Mouse (Mus musculus): ENCODE results near the gene Gmpr2. TPM values are rescaled to one million over a fixed set of nuclear protein-coding genes. Genes with fewer than 3 reads are reported as not detected.

Gmpr2 gene
- 1 to 10 TPM; 4.0 to 4.3 TPM for total RNA-seq (2021)
- long read RNA-seq, experiment 1, partial matches to known transcripts, result 0 of 7 reads
- long read RNA-seq, experiment 1, other reads (novel, unspliced or antisense), result 2 of 7 reads
- long read RNA-seq, experiment 2, partial matches to known transcripts, result 1 of 9 reads
- long read RNA-seq, experiment 2, other reads (novel, unspliced or antisense), result 5 of 9 reads

GRCm38 (mm10) chr14:55671833-55672740 is at the start of gene Gmpr2, which contains the start of gene Nedd8:
Gene Gmpr2 (plus strand): TSS chr14:55671941.
Gene Nedd8 (minus strand): TSS chr14:55672124.
- intact Hi-C loops (cut with DNase I; ENCODE audit: low total_unique reads), result no loop called here
- peak; percentile 87 for DNase-seq

- no peak for DNase-seq
- intact Hi-C loops (cut with DNase I; ENCODE audit: low total_unique reads), result no loop called here
Measured at GRCm38 (mm10) chr14:55628077-55628827, 43.5 kb upstream of the Gmpr2 start.

- intact Hi-C loops (cut with DNase I; ENCODE audit: low total_unique reads), result no loop called here
- peak; percentile 40 for DNase-seq
Measured at GRCm38 (mm10) chr14:55629312-55629711, 42.4 kb upstream of the Gmpr2 start.

- DNase-seq, result peak; percentile 49
- intact Hi-C loops (cut with DNase I; ENCODE audit: low total_unique reads), result no loop called here
Measured at GRCm38 (mm10) chr14:55634874-55635522, 36.7 kb upstream of the Gmpr2 start.

GRCm38 (mm10) chr14:55635523-55636007 is 36.2 kb upstream of the Gmpr2 start, which contains the start of gene Ipo4:
Gene Ipo4 (minus strand): TSS chr14:55635957.
- intact Hi-C loops (cut with DNase I; ENCODE audit: low total_unique reads), result no loop called here
- peak; percentile 89 for DNase-seq

- intact Hi-C loops (cut with DNase I; ENCODE audit: low total_unique reads), result no loop called here
- no peak for DNase-seq
Measured at GRCm38 (mm10) chr14:55637795-55638194, 33.9 kb upstream of the Gmpr2 start, which contains the start of gene Gm49378. Gene Gm49378 (minus strand): TSS chr14:55637895.

GRCm38 (mm10) chr14:55640816-55641215 is 30.9 kb upstream of the Gmpr2 start:
- intact Hi-C loops (cut with DNase I; ENCODE audit: low total_unique reads), result no loop called here

GRCm38 (mm10) chr14:55641291-55641690 is 30.4 kb upstream of the Gmpr2 start:
- intact Hi-C loops (cut with DNase I; ENCODE audit: low total_unique reads), result no loop called here
- no peak for DNase-seq

More at GRCm38 (mm10) chr14:55640816-55641215, 30.9 kb upstream of the Gmpr2 start:
- no peak for DNase-seq

GRCm38 (mm10) chr14:55642679-55643059 is 29.1 kb upstream of the Gmpr2 start:
- intact Hi-C loops (cut with DNase I; ENCODE audit: low total_unique reads), result no loop called here
- no peak for DNase-seq

GRCm38 (mm10) chr14:55643060-55643907 is 28.5 kb upstream of the Gmpr2 start, which contains the start of gene Tm9sf1:
Gene Tm9sf1 (minus strand): TSS chr14:55643806.
- intact Hi-C loops (cut with DNase I; ENCODE audit: low total_unique reads), result no loop called here
- DNase-seq, result peak; percentile 85

- intact Hi-C loops (cut with DNase I; ENCODE audit: low total_unique reads), result no loop called here
- no peak for DNase-seq
Measured at GRCm38 (mm10) chr14:55644261-55644888, 27.4 kb upstream of the Gmpr2 start.

GRCm38 (mm10) chr14:55649884-55650283 is 21.9 kb upstream of the Gmpr2 start, which contains the start of gene Tssk4:
Gene Tssk4 (plus strand): TSS chr14:55650184.
- intact Hi-C loops (cut with DNase I; ENCODE audit: low total_unique reads), result no loop called here

GRCm38 (mm10) chr14:55651528-55651927 is 20.2 kb upstream of the Gmpr2 start:
- no peak for DNase-seq
- intact Hi-C loops (cut with DNase I; ENCODE audit: low total_unique reads), result no loop called here

More at GRCm38 (mm10) chr14:55649884-55650283, 21.9 kb upstream of the Gmpr2 start, which contains the start of gene Tssk4:
- no peak for DNase-seq

- intact Hi-C loops (cut with DNase I; ENCODE audit: low total_unique reads), result no loop called here
- DNase-seq, result no peak
Measured at GRCm38 (mm10) chr14:55656935-55657334, 14.8 kb upstream of the Gmpr2 start.

GRCm38 (mm10) chr14:55658011-55658410 is 13.7 kb upstream of the Gmpr2 start:
- intact Hi-C loops (cut with DNase I; ENCODE audit: low total_unique reads), result no loop called here

GRCm38 (mm10) chr14:55659960-55660573 is 11.7 kb upstream of the Gmpr2 start, which contains the start of gene Mdp1:
Gene Mdp1 (minus strand): TSS chr14:55660508.
- DNase-seq, result peak; percentile 81
- intact Hi-C loops (cut with DNase I; ENCODE audit: low total_unique reads), result no loop called here

More at GRCm38 (mm10) chr14:55658011-55658410, 13.7 kb upstream of the Gmpr2 start:
- no peak for DNase-seq

- intact Hi-C loops (cut with DNase I; ENCODE audit: low total_unique reads), result no loop called here
- no peak for DNase-seq
Measured at GRCm38 (mm10) chr14:55660636-55661035, 11.1 kb upstream of the Gmpr2 start.

All from gastrocnemius, postnatal 14 days (tissue).